Comparison of ENCODE assay signal across 20 mouse cellular contexts in genomic region chr5:150917131-150917858, GRCm38 (mm10). TPM values are rescaled to one million over a fixed set of nuclear protein-coding genes. Genes with fewer than 3 reads are reported as not detected.
DNase-seq lines count a peak whose midpoint lies in the region; ATAC-seq and TF ChIP-seq lines count a peak whose summit lies in the region.
"Had no signal": no experiment of that assay in that cellular context is flagged by ENCODE, and none has a peak within 500 bp of the region (broad histone marks: within the 10 kb centered on the region; RNA-seq: fewer than 3 reads in every experiment).

No protein-coding gene starts in this region.

- no peak overlapping the region for H3K4me3 ChIP-seq in gastrocnemius, adult 2 months
- H3K4me3 ChIP-seq in liver, postnatal 0 days (ENCODE audit: low read depth, low read length), result no peak overlapping the region
- H3K4me3 ChIP-seq in liver, embryonic 12.5 days, result no peak overlapping the region
- H3K4me3 ChIP-seq in small intestine, adult 2 months (ENCODE audit: low read depth, low read length), result peak overlapping the region; percentile 56
- H3K4me3 ChIP-seq: forebrain, embryonic 13.5 days; heart, adult 2 months; hindbrain, embryonic 10.5 days; lung, embryonic 15.5 days had no signal

- no peak for DNase-seq in gastrocnemius, adult 2 months
- DNase-seq in gastrocnemius, adult 8-10 months (ENCODE audit: low spot score in 2 of 2), result no peak
- DNase-seq in liver, postnatal 0 days, result peak; percentile 33
- DNase-seq in kidney, adult 9 months, result peak; percentile 84
- DNase-seq in urinary bladder, adult 18-20 months (ENCODE audit: low spot score in 2 of 2), result no peak
- DNase-seq: adrenal gland, postnatal 14 days; cerebellum, adult 8-10 months; heart, adult 2 months; liver; thymus, postnatal 14 days had no signal

- H3K27me3 ChIP-seq in liver, postnatal 0 days (ENCODE audit: insufficient read depth, low read length), result no peaks in the 10 kb centered on the region
- no peaks in the 10 kb centered on the region for H3K27me3 ChIP-seq in liver, embryonic 12.5 days (replicated peaks)
- no peaks in the 10 kb centered on the region for H3K27me3 ChIP-seq in small intestine, adult 2 months (ENCODE audit: control insufficient read depth, insufficient read depth, low read length)
- H3K27me3 ChIP-seq: forebrain, embryonic 13.5 days; lung, embryonic 15.5 days; Patski had no signal

- peak; percentile 42 for ATAC-seq in liver, postnatal 0 days
- no peak for ATAC-seq in liver, embryonic 12.5 days
- ATAC-seq: activated CD4-positive, CD25-positive, alpha-beta regulatory T cell, adult 4 months; forebrain, embryonic 13.5 days; inflammation-experienced regulatory T-cells, adult 6 months; midbrain, embryonic 16.5 days; Patski had no signal

- intact Hi-C loops in gastrocnemius, adult 2 months (cut with DNase I), result loop anchor here (10.0 kb wide), 3 partner anchors 218 to 448 kb away; partner anchors contain the start of gene Pds5b

- no peak for TF ChIP-seq EP300 in liver, postnatal 0 days (IDR thresholded peaks at IDR 0.05; ENCODE audit: low read depth)

- no peak for TF ChIP-seq POLR2A in small intestine, adult 2 months (IDR thresholded peaks at IDR 0.05; ENCODE audit: low read depth, low read length)

- no peaks in the 10 kb centered on the region for H3K36me3 ChIP-seq in liver, postnatal 0 days (replicated peaks; ENCODE audit: insufficient read depth, low read length)
- no peaks in the 10 kb centered on the region for H3K36me3 ChIP-seq in liver, embryonic 12.5 days
- H3K36me3 ChIP-seq in small intestine, adult 2 months (ENCODE audit: control insufficient read depth, insufficient read depth, low read length), result no peaks in the 10 kb centered on the region
- H3K36me3 ChIP-seq: hindbrain, embryonic 10.5 days; lung, embryonic 15.5 days had no signal

- no peaks in the 10 kb centered on the region for H3K9me3 ChIP-seq in liver, postnatal 0 days (ENCODE audit: low read length)
- H3K9me3 ChIP-seq in liver, embryonic 12.5 days (replicated peaks), result no peaks in the 10 kb centered on the region
- H3K9me3 ChIP-seq: forebrain, embryonic 13.5 days; hindbrain, embryonic 10.5 days; lung, embryonic 15.5 days had no signal

- WGBS in liver, postnatal 0 days (ENCODE audit: insufficient replicate concordance), result 70% methylated on average over 21 of the region's 21 CpGs
- WGBS in liver, embryonic 12.5 days (ENCODE audit: insufficient replicate concordance), result 71% methylated on average over 21 of the region's 21 CpGs
- 36% methylated on average over 21 of the region's 21 CpGs for WGBS in small intestine, adult 2 months

- peak overlapping the region; percentile 91 for H3K27ac ChIP-seq in gastrocnemius, adult 2 months
- no peak overlapping the region; the same call in 1 of the 2 replicates for H3K27ac ChIP-seq in liver, postnatal 0 days (ENCODE audit: low read depth)
- no peak overlapping the region for H3K27ac ChIP-seq in liver, embryonic 12.5 days
- peak overlapping the region; percentile 86 for H3K27ac ChIP-seq in small intestine, adult 2 months (ENCODE audit: insufficient read depth, low read depth, low read length)
- H3K27ac ChIP-seq: forebrain, embryonic 13.5 days; heart, adult 2 months; hindbrain, embryonic 10.5 days; lung, embryonic 15.5 days had no signal

- no peak for TF ChIP-seq CTCF in gastrocnemius, adult 2 months (IDR thresholded peaks at IDR 0.05)
- no peak for TF ChIP-seq CTCF in liver, postnatal 0 days (IDR thresholded peaks at IDR 0.05; ENCODE audit: low read depth)
- TF ChIP-seq CTCF in small intestine, adult 2 months (IDR thresholded peaks at IDR 0.05; ENCODE audit: extremely low read depth, insufficient read length, insufficient replicate concordance, low read depth, low read length), result no peak

- no peak overlapping the region for H3K4me2 ChIP-seq in liver, postnatal 0 days (ENCODE audit: low read depth, low read length)
- no peak overlapping the region for H3K4me2 ChIP-seq in liver, embryonic 12.5 days
- H3K4me2 ChIP-seq: forebrain, embryonic 13.5 days; lung, embryonic 15.5 days had no signal

- H3K4me1 ChIP-seq in liver, postnatal 0 days (ENCODE audit: insufficient read depth), result peaks cover 22% of the 10 kb centered on the region
- 0 out of 2 replicates have a peak, but pooled peaks cover under 1% of the 10 kb centered on the region for H3K4me1 ChIP-seq in liver, embryonic 12.5 days
- H3K4me1 ChIP-seq in small intestine, adult 2 months (ENCODE audit: control insufficient read depth, insufficient read depth, insufficient read length, low read length), result peaks cover 27% of the 10 kb centered on the region; the same call in 1 of the 2 replicates
- H3K4me1 ChIP-seq: forebrain, embryonic 13.5 days; lung, embryonic 15.5 days had no signal

- H3K9ac ChIP-seq in liver, postnatal 0 days (replicated peaks), result no peak overlapping the region
- H3K9ac ChIP-seq in liver, embryonic 12.5 days, result no peak overlapping the region
- H3K9ac ChIP-seq: forebrain, embryonic 13.5 days; lung, embryonic 15.5 days had no signal

RNA-seq across cellular contexts. Expression of gene Kl, which starts 35.1 kb away (rescaled TPM):
- total RNA-seq in gastrocnemius, adult 2 months (2021), result under 1 TPM; 0.31 to 0.43 TPM
- under 1 TPM; 0.17 to 0.46 (median 0.33) TPM for total RNA-seq in gastrocnemius, adult 8-10 months (2022)
- 0.05 and 0.08 TPM in 2 replicates for polyA plus RNA-seq in liver, postnatal 0 days (2015; fragmentation: Nextera tagmentation; extraction: Ambion mirVana)
- polyA plus RNA-seq in liver, embryonic 12.5 days (2016; fragmentation: Nextera tagmentation; extraction: Ambion mirVana), result 0.06 TPM in 1 of 2 replicates, not detected in the other
- polyA plus RNA-seq in small intestine, adult 2 months (2012; rRNA removed), result 0.18 and 0.38 TPM in 2 replicates
- total RNA-seq: megakaryocyte, adult 5-6 weeks had no signal
- polyA plus RNA-seq: hindbrain, embryonic 10.5 days; inflammation-experienced regulatory T-cells, adult 6 months had no signal

Comparison
In these comparisons a context has a peak if more than half of its experiments do, and no peak if none do; other contexts are left out.
1. DNase-seq: peak in liver, postnatal 0 days (single experiment) and kidney, adult 9 months (single experiment); none in gastrocnemius, adult 2 months (single experiment), gastrocnemius, adult 8-10 months (0 of 2) and urinary bladder, adult 18-20 months (0 of 2).
2. H3K27ac ChIP-seq: peak in gastrocnemius, adult 2 months (single experiment) and small intestine, adult 2 months (single experiment); none in liver, postnatal 0 days (single experiment) and liver, embryonic 12.5 days (single experiment).